Mouse (Mus musculus) lung, embryonic 14.5 days (tissue): ENCODE results near the gene Rap1b. TPM values are rescaled to one million over a fixed set of nuclear protein-coding genes. Genes with fewer than 3 reads are reported as not detected.

Experiments used
- ATAC-seq: fragments of 200-750 bp; cut with Nextera tagmentation; 2 replicates; pipeline ENCODE4 v1.8.0; 2017; ENCODE audit warnings: mild to moderate bottlenecking, moderate TSS enrichment, moderate library complexity; ENCODE audit not compliant: insufficient read depth
- DNase-seq: peaks from one replicate; pipeline ENCODE4 v3.0.0-alpha.2; 2015
- H3K27ac ChIP-seq: fragments of 300-500 bp; sonication (generic); 2 replicates; pipeline ENCODE4 v1.5.1; 2014; ENCODE audit warnings: low read depth, mild to moderate bottlenecking, moderate library complexity
- H3K27me3 ChIP-seq: fragments of 300-500 bp; sonication (generic); 2 replicates; pipeline ENCODE4 v1.6.1; 2014; ENCODE audit warnings: low read length, control low read depth; ENCODE audit not compliant: insufficient read depth
- H3K36me3 ChIP-seq: fragments of 300-500 bp; sonication (generic); 2 replicates; pipeline ENCODE4 v1.6.1; 2014; ENCODE audit warnings: control low read depth; ENCODE audit not compliant: insufficient read depth
- H3K4me1 ChIP-seq: fragments of 300-500 bp; sonication (generic); 2 replicates; pipeline ENCODE4 v1.6.1; 2014; ENCODE audit warnings: antibody characterized with exemption, control low read depth; ENCODE audit not compliant: insufficient read depth
- H3K4me2 ChIP-seq: fragments of 300-500 bp; sonication (generic); 2 replicates; pipeline ENCODE4 v1.6.1; 2014; ENCODE audit warnings: mild to moderate bottlenecking
- H3K4me3 ChIP-seq: fragments of 300-500 bp; sonication (generic); 2 replicates; pipeline ENCODE4 v1.5.1; 2014; ENCODE audit warnings: low read depth, low read length
- H3K9ac ChIP-seq: fragments of 300-500 bp; sonication (generic); 2 replicates; pipeline ENCODE4 v1.6.1; 2014
- H3K9me3 ChIP-seq: fragments of 300-500 bp; sonication (generic); 2 replicates; pipeline ENCODE4 v1.6.1; 2016; ENCODE audit warnings: low read depth, low read length, control low read depth
- CTCF ChIP-seq: IDR thresholded peaks from 2 replicates; pipeline ENCODE4 v1.5.1; 2016; ENCODE audit warnings: antibody characterized with exemption, low read depth
- WGBS: fragments of 180-500 bp; shearing (Covaris S2); extraction: QIAGEN DNeasy Blood & Tissue Kit; methylation state at CpG from one replicate; pipeline ENCODE4 v1.1.7; 2014; 5-methylcytosine and 5-hydroxymethylcytosine counted together
- polyA plus RNA-seq: library from polyadenylated mRNA; unstranded; fragments of >200 nt; fragmentation: Nextera tagmentation; extraction: Ambion mirVana; gene quantifications from 2 replicates; pipeline ENCODE4 v1.2.1, GENCODE M21; 2014

Rap1b gene
- polyA plus RNA-seq, 1 experiment from 2014 or later, result 214 TPM

- no peak overlapping the region for H3K27ac ChIP-seq
- H3K4me2 ChIP-seq, result no peak overlapping the region
- H3K4me1 ChIP-seq, result no peaks in the 10 kb centered on the region
- no peak overlapping the region for H3K4me3 ChIP-seq
- no peak for ATAC-seq
- TF ChIP-seq CTCF, result no peak
- no peaks in the 10 kb centered on the region for H3K27me3 ChIP-seq
- H3K9me3 ChIP-seq, result no peaks in the 10 kb centered on the region
- no peak overlapping the region for H3K9ac ChIP-seq
- 85% methylated on average over 8 of the region's 8 CpGs for WGBS
- DNase-seq, result no peak
- H3K36me3 ChIP-seq, result peaks cover 93% of the 10 kb centered on the region
Observed at GRCm38 (mm10) chr10:117779581-117780305, 66.1 kb downstream of the Rap1b start.

- Histone ChIP-seq H3K27ac (no peak overlapping the region), H3K4me2 (no peak overlapping the region), H3K9ac (no peak overlapping the region), H3K4me3 (no peak overlapping the region), H3K27me3 (no peaks in the 10 kb centered on the region), H3K4me1 (no peaks in the 10 kb centered on the region), H3K36me3 (peaks cover 93% of the 10 kb centered on the region), H3K9me3 (no peaks in the 10 kb centered on the region)
- 85% methylated on average over 4 of the region's 4 CpGs for WGBS
- DNase-seq (no peak), ATAC-seq (no peak)
- no peak for TF ChIP-seq CTCF
Observed at GRCm38 (mm10) chr10:117778951-117779350, 66.9 kb downstream of the Rap1b start.

GRCm38 (mm10) chr10:117778328-117778910 is 67.4 kb downstream of the Rap1b start:
- Histone ChIP-seq H3K4me1 (no peaks in the 10 kb centered on the region), H3K36me3 (peaks cover 92% of the 10 kb centered on the region), H3K27ac (no peak overlapping the region), H3K4me3 (no peak overlapping the region), H3K4me2 (no peak overlapping the region), H3K9ac (no peak overlapping the region), H3K9me3 (no peaks in the 10 kb centered on the region), H3K27me3 (no peaks in the 10 kb centered on the region)
- DNase-seq, result no peak
- ATAC-seq, result no peak
- 95% methylated on average over 12 of the region's 12 CpGs for WGBS
- no peak for TF ChIP-seq CTCF

- Histone ChIP-seq H3K4me1 (no peaks in the 10 kb centered on the region), H3K36me3 (peaks cover 93% of the 10 kb centered on the region), H3K9ac (no peak overlapping the region), H3K4me2 (no peak overlapping the region), H3K4me3 (no peak overlapping the region), H3K9me3 (no peaks in the 10 kb centered on the region), H3K27me3 (no peaks in the 10 kb centered on the region), H3K27ac (no peak overlapping the region)
- 93% methylated on average over 17 of the region's 17 CpGs for whole genome bisulfite sequencing
- no peak for ATAC-seq
- TF ChIP-seq CTCF, result no peak
- DNase-seq, result no peak
Observed at GRCm38 (mm10) chr10:117777501-117778327, 68.1 kb downstream of the Rap1b start.

- Histone ChIP-seq H3K4me1 (no peaks in the 10 kb centered on the region), H3K9ac (no peak overlapping the region), H3K4me3 (no peak overlapping the region), H3K4me2 (no peak overlapping the region), H3K36me3 (peaks cover 93% of the 10 kb centered on the region), H3K27me3 (no peaks in the 10 kb centered on the region), H3K27ac (no peak overlapping the region), H3K9me3 (no peaks in the 10 kb centered on the region)
- 92% methylated on average over 3 of the region's 3 CpGs for WGBS
- no peak for DNase-seq
- no peak for TF ChIP-seq CTCF
- no peak for ATAC-seq
Observed at GRCm38 (mm10) chr10:117777103-117777470, 68.7 kb downstream of the Rap1b start.

GRCm38 (mm10) chr10:117776281-117777102 is 69.3 kb downstream of the Rap1b start:
- 88% methylated on average over 12 of the region's 12 CpGs for WGBS
- Histone ChIP-seq H3K4me1 (no peaks in the 10 kb centered on the region), H3K27me3 (no peaks in the 10 kb centered on the region), H3K9ac (no peak overlapping the region), H3K4me2 (no peak overlapping the region), H3K9me3 (no peaks in the 10 kb centered on the region), H3K36me3 (peaks cover 91% of the 10 kb centered on the region), H3K27ac (no peak overlapping the region), H3K4me3 (no peak overlapping the region)
- no peak for DNase-seq
- no peak for ATAC-seq
- TF ChIP-seq CTCF, result no peak
